Mouse (Mus musculus): ENCODE results near the gene Tsc22d4. TPM values are rescaled to one million over a fixed set of nuclear protein-coding genes. Genes with fewer than 3 reads are reported as not detected.

Tsc22d4 gene
- polyA plus RNA-seq (2012; rRNA removed; ENCODE audit: low replicate concordance) = 106 and 238 TPM in 2 replicates

GRCm38 (mm10) chr5:137745214-137746171, at the start of gene Tsc22d4:
Gene Tsc22d4, plus strand, starts transcription at chr5:137745730.

GRCm38 (mm10) chr5:137741023-137741931, 4.3 kb upstream of the Tsc22d4 start, which contains the start of gene Nyap1:
Gene Nyap1, minus strand, starts transcription at chr5:137741607.

GRCm38 (mm10) chr5:137778635-137779034, 33.1 kb downstream of the Tsc22d4 start, which contains the start of gene Ppp1r35:
Gene Ppp1r35, plus strand, starts transcription at chr5:137778849.

GRCm38 (mm10) chr5:137787151-137787928, 41.8 kb downstream of the Tsc22d4 start, which contains the start of the genes Mepce and Zcwpw1:
Gene Mepce, minus strand, starts transcription at chr5:137787655.
Gene Zcwpw1, plus strand, starts transcription at chr5:137787798.

Other genes starting within 250 kb of the Tsc22d4 start
- gene Pop7, start 243.2 kb upstream of the Tsc22d4 start, polyA plus RNA-seq (2012; rRNA removed; ENCODE audit: low replicate concordance) = 34.5 and 48.0 TPM in 2 replicates
- gene Gigyf1, start 227.2 kb upstream of the Tsc22d4 start, polyA plus RNA-seq (2012; rRNA removed; ENCODE audit: low replicate concordance) = 26.1 and 49.9 TPM in 2 replicates
- gene Epo, start 212.5 kb upstream of the Tsc22d4 start, polyA plus RNA-seq (2012; rRNA removed; ENCODE audit: low replicate concordance) = not detected in 2 replicates
- gene Gnb2, start 212.2 kb upstream of the Tsc22d4 start, polyA plus RNA-seq (2012; rRNA removed; ENCODE audit: low replicate concordance) = 1,024 and 1,186 TPM in 2 replicates
- 0.03 and 0.16 TPM in 2 replicates for gene Actl6b, start 192.2 kb upstream of the Tsc22d4 start, polyA plus RNA-seq (2012; rRNA removed; ENCODE audit: low replicate concordance)
- 4.6 and 7.3 TPM in 2 replicates for gene Tfr2, start 175.9 kb upstream of the Tsc22d4 start, polyA plus RNA-seq (2012; rRNA removed; ENCODE audit: low replicate concordance)
- 96.4 and 211 TPM in 2 replicates for gene Mospd3, start 144.7 kb upstream of the Tsc22d4 start, polyA plus RNA-seq (2012; rRNA removed; ENCODE audit: low replicate concordance)
- 195 and 196 TPM in 2 replicates for gene Pcolce, start 131.9 kb upstream of the Tsc22d4 start, polyA plus RNA-seq (2012; rRNA removed; ENCODE audit: low replicate concordance)
- 0.53 and 0.63 TPM in 2 replicates for gene Fbxo24, start 116.7 kb upstream of the Tsc22d4 start, polyA plus RNA-seq (2012; rRNA removed; ENCODE audit: low replicate concordance)
- gene Lrch4, start 116.6 kb upstream of the Tsc22d4 start, polyA plus RNA-seq (2012; rRNA removed; ENCODE audit: low replicate concordance) = 119 and 157 TPM in 2 replicates
- 20.1 and 68.7 TPM in 2 replicates for gene Gm20605, start 116.6 kb upstream of the Tsc22d4 start, polyA plus RNA-seq (2012; rRNA removed; ENCODE audit: low replicate concordance)
- 193 and 262 TPM in 2 replicates for gene Sap25, start 104.4 kb upstream of the Tsc22d4 start, polyA plus RNA-seq (2012; rRNA removed; ENCODE audit: low replicate concordance)
- 34.2 and 68.9 TPM in 2 replicates for gene Irs3, start 100.0 kb upstream of the Tsc22d4 start, polyA plus RNA-seq (2012; rRNA removed; ENCODE audit: low replicate concordance)
- gene Agfg2, start 61.0 kb upstream of the Tsc22d4 start, polyA plus RNA-seq (2012; rRNA removed; ENCODE audit: low replicate concordance) = 28.7 and 51.6 TPM in 2 replicates
- 2.0 and 4.7 TPM in 2 replicates for gene Nyap1, start 4.1 kb upstream of the Tsc22d4 start, polyA plus RNA-seq (2012; rRNA removed; ENCODE audit: low replicate concordance)
- gene Ppp1r35, start 33.1 kb downstream of the Tsc22d4 start, polyA plus RNA-seq (2012; rRNA removed; ENCODE audit: low replicate concordance) = 26.9 and 69.4 TPM in 2 replicates
- gene Mepce, start 41.9 kb downstream of the Tsc22d4 start, polyA plus RNA-seq (2012; rRNA removed; ENCODE audit: low replicate concordance) = 33.1 and 36.6 TPM in 2 replicates
- 1.1 and 2.3 TPM in 2 replicates for gene Zcwpw1, start 42.1 kb downstream of the Tsc22d4 start, polyA plus RNA-seq (2012; rRNA removed; ENCODE audit: low replicate concordance)
- gene Pilra, start 90.6 kb downstream of the Tsc22d4 start, polyA plus RNA-seq (2012; rRNA removed; ENCODE audit: low replicate concordance) = 3.9 and 13.9 TPM in 2 replicates
- gene Pilrb1, start 112.4 kb downstream of the Tsc22d4 start, polyA plus RNA-seq (2012; rRNA removed; ENCODE audit: low replicate concordance) = 3.8 and 10.5 TPM in 2 replicates
- 5.4 and 12.5 TPM in 2 replicates for gene Pilrb2, start 126.1 kb downstream of the Tsc22d4 start, polyA plus RNA-seq (2012; rRNA removed; ENCODE audit: low replicate concordance)
- 0.05 and 0.10 TPM in 2 replicates for gene Cyp3a13, start 175.9 kb downstream of the Tsc22d4 start, polyA plus RNA-seq (2012; rRNA removed; ENCODE audit: low replicate concordance)
- 0.19 and 1.3 TPM in 2 replicates for gene Gjc3, start 217.4 kb downstream of the Tsc22d4 start, polyA plus RNA-seq (2012; rRNA removed; ENCODE audit: low replicate concordance)
- gene Azgp1, start 235.8 kb downstream of the Tsc22d4 start, polyA plus RNA-seq (2012; rRNA removed; ENCODE audit: low replicate concordance) = 0.32 and 2.1 TPM in 2 replicates

Measured in mammary gland, adult 2 months (tissue).